Mouse (Mus musculus) cerebellum, adult 9-11 months (tissue): ENCODE results near the gene Rnf2.
"Not testable (repeated sequence)": the region's sequence is repeated elsewhere in the genome, so short reads cannot be mapped to it uniquely, and the experiment has no call there.

ENCODE experiments used
- DNase-seq: peaks from one replicate; pipeline ENCODE4 v3.0.0; 2022

The Rnf2 gene

DNA sequence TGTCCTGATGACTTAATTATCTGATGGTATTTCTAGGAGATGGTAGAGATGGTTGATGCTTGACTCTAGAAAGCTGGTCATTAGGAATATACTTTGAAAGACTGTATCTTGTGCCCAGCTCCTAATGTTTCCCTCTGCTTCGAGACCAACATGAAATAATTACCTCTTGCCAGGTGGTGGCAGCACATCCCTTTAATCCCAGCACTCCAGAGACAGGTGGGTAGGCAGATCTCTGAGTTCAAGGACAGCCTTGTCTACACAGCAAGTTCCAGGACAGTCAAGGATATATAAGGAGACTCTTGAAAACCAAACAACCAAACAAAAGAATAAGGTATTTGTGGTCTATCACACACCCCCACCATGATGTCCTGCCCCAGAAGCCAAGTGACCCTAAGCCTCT is 17.2 kb downstream of the Rnf2 start:
- no peak for DNase-seq

DNA sequence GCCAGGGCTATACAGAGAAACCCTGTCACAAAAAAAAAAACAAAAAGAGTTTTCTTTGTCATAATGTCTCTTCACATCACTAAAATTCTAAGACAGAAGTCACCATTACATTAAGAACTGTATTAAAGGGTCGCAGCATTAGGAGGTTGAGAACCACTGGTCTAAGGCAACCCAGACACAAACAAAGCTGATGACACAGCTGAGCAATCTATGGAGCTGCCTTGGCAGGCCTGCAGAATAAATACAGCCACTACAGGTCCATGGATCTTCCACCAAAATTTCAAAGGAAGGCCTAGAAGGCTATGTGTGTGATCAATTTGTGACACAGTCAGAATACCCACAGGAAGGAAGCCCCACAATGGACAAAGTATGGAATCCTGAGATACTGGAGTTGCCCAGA is 18.3 kb downstream of the Rnf2 start:
- DNase-seq = no peak

- not testable (repeated sequence) for DNase-seq
Observed at GRCm38 (mm10) chr1:151472386-151472785, 28.4 kb downstream of the Rnf2 start.

DNA sequence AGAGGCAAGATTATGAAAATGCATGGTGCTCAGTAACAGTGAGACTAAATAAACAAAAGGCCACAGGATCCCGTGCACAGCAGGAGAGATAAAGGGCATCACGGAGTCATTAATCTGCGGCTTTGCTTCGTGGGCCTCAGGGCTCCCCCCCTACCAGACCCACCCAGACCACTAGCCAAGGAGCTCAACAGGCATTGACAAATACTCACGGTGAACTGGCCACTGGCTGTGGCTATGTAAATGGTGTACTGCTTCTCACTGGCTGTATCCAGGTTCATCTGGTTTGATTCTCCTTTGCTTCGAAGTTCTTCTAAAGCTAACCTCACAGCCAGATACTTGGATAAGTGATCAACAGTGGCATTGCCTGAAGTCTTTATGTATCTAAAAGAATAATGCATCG is 29.3 kb downstream of the Rnf2 start:
- no peak for DNase-seq

DNA sequence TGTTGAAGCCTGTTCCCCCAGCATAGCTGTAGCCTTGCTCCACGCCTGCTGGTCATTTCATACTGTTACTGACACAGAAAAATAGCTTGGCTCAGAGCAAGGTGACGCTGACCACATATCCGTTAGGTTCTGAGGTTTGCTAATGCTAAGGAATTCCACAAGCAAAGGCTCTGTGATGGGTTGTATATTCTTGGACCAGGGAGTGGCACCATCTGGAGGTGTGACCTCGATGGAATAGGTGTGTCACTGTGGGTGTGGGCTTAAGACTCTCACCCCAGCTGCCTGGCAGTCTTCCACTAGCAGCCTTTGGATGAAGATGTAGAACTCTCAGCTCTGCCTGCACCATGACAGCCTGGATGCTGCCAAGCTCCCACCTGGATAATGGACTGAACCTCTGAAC is 34.2 kb downstream of the Rnf2 start:
- no peak for DNase-seq

- no peak for DNase-seq
Observed at GRCm38 (mm10) chr1:151464914-151465313, 35.8 kb downstream of the Rnf2 start.

GRCm38 (mm10) chr1:151461265-151461664 is 39.5 kb downstream of the Rnf2 start:
- DNase-seq = no peak

GRCm38 (mm10) chr1:151457087-151457486 is 43.7 kb downstream of the Rnf2 start:
- no peak for DNase-seq

DNA sequence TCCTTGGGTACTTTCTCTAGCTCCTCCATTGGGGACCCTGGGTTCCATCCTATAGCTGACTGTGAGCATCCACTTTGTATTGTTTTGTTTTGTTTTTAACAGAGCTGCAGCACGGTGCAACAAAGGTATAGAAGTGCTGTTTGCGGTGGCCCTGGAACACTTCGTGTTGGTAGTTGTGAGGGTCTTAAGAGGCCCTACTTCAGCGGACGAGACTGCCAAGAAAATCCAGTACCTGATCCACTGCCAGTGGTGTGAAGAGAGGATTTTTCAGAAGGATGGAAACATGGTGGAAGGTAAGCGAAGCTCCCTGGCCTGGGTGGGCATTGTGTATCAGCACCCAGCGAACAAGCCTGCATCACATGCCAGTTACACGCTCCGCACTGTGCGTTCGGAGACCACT is 48.8 kb downstream of the Rnf2 start:
- no peak for DNase-seq

- no peak for DNase-seq
Observed at GRCm38 (mm10) chr1:151450851-151451250, 49.9 kb downstream of the Rnf2 start.

GRCm38 (mm10) chr1:151449866-151450265 is 50.9 kb downstream of the Rnf2 start:
- DNase-seq = no peak

GRCm38 (mm10) chr1:151435431-151435830 is 65.3 kb downstream of the Rnf2 start:
- DNase-seq = no peak

GRCm38 (mm10) chr1:151429316-151429715 is 71.4 kb downstream of the Rnf2 start:
- DNase-seq = no peak

GRCm38 (mm10) chr1:151428263-151429221 is 72.2 kb downstream of the Rnf2 start, which contains the start of the genes Swt1 and Trmt1l:
Swt1 (minus strand) TSS chr1:151428455.
Trmt1l (plus strand) TSS chr1:151428542.
- peak; percentile 99 for DNase-seq

- no peak for DNase-seq
Observed at GRCm38 (mm10) chr1:151427888-151428262, 72.9 kb downstream of the Rnf2 start.

GRCm38 (mm10) chr1:151426947-151427600 is 73.7 kb downstream of the Rnf2 start:
- no peak for DNase-seq

DNA sequence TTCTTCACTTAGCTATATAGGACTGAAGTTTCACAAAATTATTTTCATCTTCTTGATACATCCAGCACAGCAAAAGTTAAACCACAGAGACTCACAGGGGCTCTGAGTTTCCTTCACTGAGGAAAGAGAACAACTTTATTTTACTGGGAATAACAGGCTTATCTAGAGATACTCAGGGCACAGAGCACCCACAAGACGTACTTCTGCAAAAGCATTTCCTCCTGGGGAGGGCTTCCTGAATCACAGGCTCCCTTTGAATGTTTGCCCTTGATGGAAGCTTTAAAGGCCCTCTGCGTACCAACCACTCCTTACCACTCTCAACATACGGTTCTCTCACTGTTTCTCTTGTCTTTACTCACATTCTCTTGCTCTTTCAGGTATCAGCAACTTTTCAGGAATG is 78.6 kb downstream of the Rnf2 start:
- DNase-seq = no peak

GRCm38 (mm10) chr1:151409827-151410226 is 90.9 kb downstream of the Rnf2 start:
- DNase-seq = no peak
